Mouse (Mus musculus): Measurements from ENCODE around the gene Kcnk4.

DNA sequence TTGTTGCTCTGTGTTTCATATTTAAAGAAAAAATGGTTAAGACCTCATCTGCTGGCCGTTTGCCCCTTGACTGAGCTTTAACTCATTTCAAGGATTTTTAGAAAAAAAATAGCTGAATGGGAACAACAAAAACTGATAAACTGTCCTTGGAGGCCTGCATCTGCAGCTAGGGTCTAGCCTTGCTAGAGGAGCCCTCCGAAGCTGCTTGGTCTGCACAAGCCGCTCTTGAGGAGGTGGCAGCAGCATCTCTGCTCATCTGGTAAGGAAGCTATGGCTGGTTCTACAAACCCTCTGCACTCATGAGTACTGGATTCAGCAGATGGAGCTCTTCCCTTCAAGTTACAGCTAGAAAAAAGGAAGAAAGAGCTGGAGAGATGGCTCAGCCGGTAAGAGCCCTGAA is 56.4 kb downstream of the Kcnk4 start:
- no peak for TF ChIP-seq POLR2A (IDR thresholded peaks at IDR 0.05; ENCODE audit: low read depth, low read length)
- TF ChIP-seq CTCF (IDR thresholded peaks at IDR 0.05; ENCODE audit: borderline replicate concordance, insufficient read depth, low read length): no peak

Measured in embryonic fibroblast, embryonic 13.5 days (primary cell).